Mouse (Mus musculus): ENCODE measurements around the gene 4933430I17Rik.
A peak's percentile ranks its signal among the peaks of the same experiment; 100 is the strongest.

4933430I17Rik gene

GRCm38 (mm10) chr4:62544801-62545200, 19.6 kb downstream of the 4933430I17Rik start:
- no peak for DNase-seq (ENCODE audit: low spot score in 2 of 2)

- DNase-seq (ENCODE audit: low spot score in 2 of 2) = peak; percentile 40 to 53
Observed at GRCm38 (mm10) chr4:62551966-62552365, 26.8 kb downstream of the 4933430I17Rik start.

DNA sequence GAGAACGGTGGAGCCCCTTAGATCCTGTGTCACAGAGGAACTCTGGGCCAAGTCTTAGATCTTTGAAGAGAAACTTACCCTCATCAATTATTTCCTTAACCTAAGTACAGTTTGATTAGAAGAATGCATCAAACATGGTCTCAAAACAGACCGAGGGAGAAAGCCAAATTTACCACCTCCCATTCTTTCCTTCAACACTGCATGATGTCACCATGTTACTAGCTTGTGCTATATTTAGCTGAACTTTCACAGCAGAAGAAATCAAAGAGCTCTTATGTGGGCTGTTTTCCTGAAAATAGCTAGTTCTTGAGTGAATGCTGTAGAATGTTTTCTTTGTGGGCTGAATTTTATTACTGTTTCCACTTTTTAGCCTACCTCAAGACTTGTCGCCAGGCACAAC, 32.3 kb downstream of the 4933430I17Rik start:
- DNase-seq (ENCODE audit: low spot score in 2 of 2) = no peak

- no peak for DNase-seq (ENCODE audit: low spot score in 2 of 2)
Observed at GRCm38 (mm10) chr4:62559797-62560329, 34.7 kb downstream of the 4933430I17Rik start, which contains the start of gene Rgs3. Gene Rgs3, plus strand, starts transcription at chr4:62559847.

DNA sequence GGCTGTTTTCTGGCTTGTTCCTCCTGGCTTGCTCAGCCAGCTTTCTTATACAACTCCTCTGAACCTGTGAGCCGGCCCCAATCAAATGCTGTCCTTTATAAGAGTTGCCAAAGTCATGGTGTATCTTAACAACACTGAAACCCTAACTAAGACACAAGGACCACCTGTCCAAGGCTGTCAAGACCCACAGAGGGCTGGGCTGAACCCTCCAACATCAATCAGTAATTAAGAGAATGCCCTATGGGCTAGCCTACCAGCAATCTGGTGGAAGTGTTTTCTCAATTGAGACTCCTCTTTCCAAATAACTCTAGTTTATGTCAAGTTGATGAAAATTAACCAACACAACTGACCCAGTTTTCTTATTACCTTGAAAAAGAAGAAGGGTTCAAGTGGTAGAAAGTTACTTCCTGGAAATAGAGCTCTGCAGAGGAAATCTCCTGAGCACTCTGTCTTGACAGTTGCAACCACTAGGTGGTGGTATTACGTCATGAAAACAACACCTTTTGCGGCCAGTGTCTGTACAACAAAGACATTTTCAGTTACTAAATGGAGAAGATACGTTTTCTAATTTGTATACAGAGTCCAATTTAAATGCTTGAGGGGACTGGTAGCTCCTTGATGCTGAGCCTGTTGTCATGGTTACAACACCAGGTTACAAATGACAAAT, 35.9 kb downstream of the 4933430I17Rik start:
- peak; percentile 73 to 88 for DNase-seq (ENCODE audit: low spot score in 2 of 2)

GRCm38 (mm10) chr4:62561630-62562001, 36.4 kb downstream of the 4933430I17Rik start:
- DNase-seq (ENCODE audit: low spot score in 2 of 2) = no peak

- no peak for DNase-seq (ENCODE audit: low spot score in 2 of 2)
Observed at GRCm38 (mm10) chr4:62562006-62562405, 36.8 kb downstream of the 4933430I17Rik start.

GRCm38 (mm10) chr4:62566530-62566929, 41.4 kb downstream of the 4933430I17Rik start:
- no peak for DNase-seq (ENCODE audit: low spot score in 2 of 2)

DNA sequence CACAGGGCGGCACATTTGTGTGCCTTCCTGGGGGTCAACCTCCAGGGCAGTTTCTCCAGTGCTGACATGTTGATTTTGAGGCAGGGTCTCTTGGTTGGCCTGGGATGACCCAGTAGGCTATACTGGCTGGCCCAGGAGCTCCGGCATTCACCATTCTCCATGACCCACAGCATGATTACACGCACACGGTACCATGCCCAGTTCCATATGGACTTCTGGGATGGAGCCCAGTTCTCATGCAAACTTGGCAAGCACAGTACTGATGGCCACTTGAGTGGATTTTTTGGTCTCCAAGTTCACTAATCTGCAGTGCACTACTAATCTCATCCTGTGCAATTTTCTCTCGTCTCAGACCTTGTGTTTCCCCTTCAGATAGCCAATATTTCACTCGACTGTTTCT, 42.5 kb downstream of the 4933430I17Rik start:
- DNase-seq (ENCODE audit: low spot score in 2 of 2) = no peak

- no peak for DNase-seq (ENCODE audit: low spot score in 2 of 2)
Observed at GRCm38 (mm10) chr4:62568359-62568758, 43.2 kb downstream of the 4933430I17Rik start.

DNA sequence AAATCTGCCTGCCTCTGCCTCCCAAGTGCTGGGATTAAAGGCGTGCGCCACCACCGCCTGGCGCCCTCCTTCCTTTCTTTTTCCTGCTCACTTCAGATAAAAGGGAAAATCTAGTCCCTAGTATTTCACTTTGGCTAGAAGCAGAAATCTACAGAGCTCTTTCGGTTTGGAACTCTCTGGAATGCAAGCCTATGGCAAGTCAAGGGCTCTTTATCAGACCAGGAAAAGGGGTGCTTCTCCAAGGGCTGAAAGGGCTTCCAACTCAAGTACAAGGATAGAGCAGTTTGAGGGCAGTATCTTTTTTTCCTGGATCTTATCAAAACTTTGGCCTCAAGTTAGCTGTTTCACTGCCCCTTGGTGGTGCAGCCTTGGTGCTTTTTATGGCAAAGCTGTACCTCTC, 44.4 kb downstream of the 4933430I17Rik start:
- no peak for DNase-seq (ENCODE audit: low spot score in 2 of 2)

DNA sequence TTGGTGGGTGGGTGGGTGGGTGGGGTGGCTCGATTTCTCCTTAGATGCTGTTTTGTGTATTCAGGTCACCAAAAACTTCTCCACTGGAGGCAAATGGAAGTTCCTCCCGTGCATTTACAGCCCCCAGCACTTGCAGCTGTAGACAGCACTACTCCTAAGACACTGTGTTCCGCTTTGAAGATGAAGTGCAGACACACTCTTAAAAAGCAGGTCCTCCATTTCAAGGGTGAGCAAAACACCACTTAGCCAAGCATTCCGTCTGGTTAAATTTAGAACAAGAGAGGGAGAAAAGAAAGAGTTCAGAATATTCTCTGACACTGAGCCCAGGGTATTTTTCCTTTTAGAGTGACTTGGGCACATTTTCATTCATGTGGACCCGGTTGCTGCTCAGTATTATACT, 44.9 kb downstream of the 4933430I17Rik start:
- DNase-seq (ENCODE audit: low spot score in 2 of 2) = no peak

- no peak for DNase-seq (ENCODE audit: low spot score in 2 of 2)
Observed at GRCm38 (mm10) chr4:62582365-62583264, 57.4 kb downstream of the 4933430I17Rik start.

- DNase-seq (ENCODE audit: low spot score in 2 of 2) = peak; percentile 40 to 57
Observed at GRCm38 (mm10) chr4:62583265-62584092, 58.3 kb downstream of the 4933430I17Rik start.

GRCm38 (mm10) chr4:62587067-62587466, 61.9 kb downstream of the 4933430I17Rik start:
- DNase-seq (ENCODE audit: low spot score in 2 of 2) = no peak

- no peak for DNase-seq (ENCODE audit: low spot score in 2 of 2)
Observed at GRCm38 (mm10) chr4:62590878-62591277, 65.7 kb downstream of the 4933430I17Rik start.

DNA sequence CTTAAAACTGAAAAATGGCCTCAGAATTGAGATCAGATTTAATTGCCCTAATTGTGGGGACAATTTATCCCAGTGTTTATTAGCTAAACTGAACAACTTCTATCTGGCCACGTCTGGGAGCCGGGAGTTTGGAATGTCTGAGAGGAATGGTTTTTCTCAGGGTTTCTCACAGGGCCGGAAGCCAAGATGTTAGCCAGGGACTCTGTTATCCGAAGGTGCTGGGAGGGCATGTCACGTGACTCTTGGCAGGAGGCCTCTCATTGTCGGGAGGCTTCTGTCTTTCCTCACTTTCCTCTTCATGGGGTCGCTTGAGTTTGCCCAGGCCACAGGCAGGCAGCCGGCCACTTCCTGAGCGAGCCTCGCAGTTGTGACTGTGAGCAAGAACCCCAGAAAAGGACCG, 66.2 kb downstream of the 4933430I17Rik start:
- no peak for DNase-seq (ENCODE audit: low spot score in 2 of 2)

DNA sequence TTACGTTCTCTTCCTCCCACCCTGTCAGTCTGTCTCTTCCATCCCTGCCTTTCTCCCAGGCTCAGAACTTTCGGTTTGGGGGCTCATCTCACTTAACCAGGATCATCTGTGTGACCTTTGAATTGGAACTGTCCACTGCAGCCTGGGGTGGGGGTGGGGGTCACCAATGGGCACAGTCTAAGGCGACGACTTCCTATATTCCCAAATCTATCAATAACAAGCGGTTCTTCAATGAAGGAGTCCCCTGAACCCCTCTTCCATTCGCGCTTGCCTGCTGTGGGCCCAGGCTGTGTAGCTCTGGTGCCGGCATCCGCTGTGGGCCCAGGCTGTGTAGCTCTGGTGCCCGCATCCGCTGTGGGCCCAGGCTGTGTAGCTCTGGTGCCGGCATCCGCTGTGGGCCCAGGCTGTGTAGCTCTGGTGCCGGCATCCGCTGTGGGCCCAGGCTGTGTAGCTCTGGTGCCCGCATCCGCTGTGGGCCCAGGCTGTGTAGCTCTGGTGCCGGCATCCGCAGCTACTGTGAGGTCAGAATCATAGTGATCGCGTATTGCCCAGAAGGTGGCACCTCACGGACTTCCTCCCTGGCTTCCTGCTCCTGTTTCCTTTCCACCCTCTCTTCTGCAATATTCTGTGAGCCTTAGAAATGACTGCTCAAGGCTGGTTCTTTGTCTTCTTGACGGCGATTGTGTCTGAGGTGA, 68.5 kb downstream of the 4933430I17Rik start:
- peak in 1 of 2 experiments; percentile 30 for DNase-seq (ENCODE audit: low spot score in 2 of 2)

- DNase-seq (ENCODE audit: low spot score in 2 of 2) = no peak
Observed at GRCm38 (mm10) chr4:62594442-62594841, 69.3 kb downstream of the 4933430I17Rik start.

DNA sequence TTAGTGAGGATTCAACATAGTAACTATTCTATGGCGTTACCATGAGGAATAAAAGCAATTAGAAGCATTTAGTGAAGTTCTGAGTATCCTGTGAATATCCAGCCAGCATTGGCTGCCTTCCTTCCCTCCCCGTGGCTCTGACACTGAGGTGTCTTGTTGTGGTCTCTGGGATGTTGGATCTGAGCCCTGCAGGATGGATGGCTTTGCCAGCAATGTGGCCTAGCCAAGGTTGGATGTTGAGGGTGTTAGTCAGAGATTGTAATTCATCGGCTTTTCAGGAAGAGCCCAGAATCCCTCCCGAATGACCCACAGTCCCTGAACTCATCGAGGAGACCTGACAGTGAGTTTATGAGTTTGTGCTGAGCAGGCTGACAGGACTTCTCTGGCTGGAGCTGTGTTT, 70.9 kb downstream of the 4933430I17Rik start:
- DNase-seq (ENCODE audit: low spot score in 2 of 2) = no peak

Data from thymus, postnatal 10 days (tissue).